Mouse (Mus musculus) common myeloid progenitor, adult 5-6 weeks (primary cell): ENCODE data around the gene Cfap43. TPM values are rescaled to one million over a fixed set of nuclear protein-coding genes. Genes with fewer than 3 reads are reported as not detected.

Experiments used
- ATAC-seq: replicated peaks from 2 replicates; pipeline ENCODE4 v1.8.0; 2016; ENCODE audit warnings: low read depth, mild to moderate bottlenecking, moderate TSS enrichment, inconsistent platforms; ENCODE audit not compliant: poor library complexity, severe bottlenecking
- total RNA-seq: library from RNA; stranded (forward); fragments of 200-1000, 187-1606 nt; gene quantifications from 2 replicates; pipeline ENCODE4 v1.2.3, GENCODE M21; 2017

Gene Cfap43
- 0.15 TPM in 1 of 2 replicates, not detected in the other for total RNA-seq

DNA sequence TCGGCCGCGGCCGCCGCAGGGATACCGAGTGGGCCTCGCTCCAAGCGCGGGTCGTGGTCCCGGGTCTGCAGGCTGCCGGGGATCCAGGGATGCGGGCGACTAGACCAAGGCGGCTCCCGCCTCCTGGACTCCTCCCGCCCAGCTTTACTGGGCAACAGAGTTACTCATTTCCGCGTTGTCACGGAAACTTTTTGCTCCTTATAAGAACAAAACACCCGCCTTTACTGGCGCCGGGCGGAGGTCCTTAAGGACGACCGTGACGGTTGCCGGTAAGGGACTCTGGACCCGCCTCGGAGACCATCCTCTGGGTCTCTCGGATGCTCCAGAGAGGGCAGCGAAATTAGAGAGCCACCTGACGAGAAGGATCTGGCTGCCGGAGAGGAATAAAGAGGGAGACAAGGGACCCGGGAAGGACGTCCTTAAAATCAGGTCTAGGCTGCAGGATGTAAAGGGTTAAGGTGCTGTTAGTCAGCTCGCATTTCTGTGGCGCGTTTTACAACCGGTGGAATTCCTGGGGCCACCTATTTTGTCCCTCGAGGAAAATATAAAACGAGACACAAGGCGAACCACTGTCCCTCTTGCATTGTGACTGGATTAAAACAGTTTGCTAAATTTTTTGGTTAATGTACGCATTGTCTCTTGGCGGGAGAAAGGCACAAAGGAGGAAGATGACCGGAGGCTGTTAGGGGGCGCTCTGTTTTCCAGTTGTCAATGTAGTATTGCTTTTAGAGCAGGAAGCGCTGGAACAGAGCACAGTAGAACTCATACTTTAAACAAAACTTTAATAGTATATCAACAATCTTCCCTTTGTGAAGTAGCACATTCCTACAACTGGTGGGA is at the start of gene Cfap43, which contains the start of gene Itprip:
Gene Cfap43 (minus strand): TSS at position 162 of the 840 bp plus-strand sequence.
Gene Itprip (minus strand): TSS at position 174 of the 840 bp plus-strand sequence.
- peak; percentile 66 for ATAC-seq

DNA sequence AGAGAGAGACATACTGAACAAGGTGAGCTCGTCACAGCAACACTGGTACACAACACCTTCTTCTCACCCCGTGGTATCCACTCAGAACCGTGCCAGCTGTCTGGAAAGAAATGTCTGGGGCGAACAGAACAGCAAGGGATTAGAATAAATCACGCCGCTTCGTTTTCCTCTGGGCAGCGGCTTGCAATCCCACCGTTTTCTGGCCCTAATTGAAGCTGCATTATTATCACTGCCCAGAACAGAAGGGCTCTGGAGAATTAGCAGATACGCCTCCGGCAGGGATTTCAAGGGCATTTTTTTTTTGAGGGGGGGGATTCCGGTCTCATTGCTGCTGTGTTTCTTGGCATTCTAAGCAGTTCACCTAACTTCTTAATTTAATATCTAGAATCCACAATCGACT is 39.1 kb upstream of the Cfap43 start:
- no peak for ATAC-seq

DNA sequence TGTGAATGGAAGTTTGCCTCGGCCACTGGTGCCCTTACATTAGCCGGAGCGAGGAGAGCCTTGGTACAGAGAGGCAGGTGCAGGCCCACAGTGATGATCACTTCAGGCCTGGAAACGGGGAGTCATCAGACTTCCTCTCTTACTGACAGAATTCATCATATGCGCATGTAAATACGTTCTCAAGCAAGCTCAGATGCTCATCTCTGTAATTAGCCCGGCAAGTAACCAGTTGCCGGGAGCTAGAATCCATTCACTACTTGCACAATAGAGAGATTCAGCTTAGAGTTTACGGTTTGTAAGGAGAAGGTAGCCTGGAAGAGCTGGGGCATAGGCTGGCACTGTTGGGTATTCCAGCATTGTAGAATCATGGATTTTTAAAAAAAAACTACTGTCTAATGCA is 34.1 kb upstream of the Cfap43 start:
- no peak for ATAC-seq

DNA sequence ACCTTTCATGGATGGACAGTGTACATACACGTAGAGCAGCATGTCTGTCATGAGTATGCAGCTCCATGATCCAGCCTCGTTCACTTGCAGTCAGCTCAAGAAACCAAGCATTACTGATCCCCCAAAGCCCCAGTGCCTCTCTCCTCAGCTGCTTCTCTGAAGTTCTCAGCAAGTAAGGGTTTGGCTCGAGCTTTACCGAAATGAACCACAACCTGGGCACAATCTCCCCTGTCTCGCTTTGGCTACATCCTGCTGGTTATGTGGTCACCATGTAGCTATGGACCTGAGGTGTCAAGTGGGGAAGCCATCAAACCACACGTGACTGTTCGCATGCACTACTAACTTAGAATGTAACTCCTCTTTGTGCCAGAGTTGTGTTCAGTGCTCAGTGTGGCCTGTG is 31.9 kb upstream of the Cfap43 start:
- ATAC-seq, result no peak

DNA sequence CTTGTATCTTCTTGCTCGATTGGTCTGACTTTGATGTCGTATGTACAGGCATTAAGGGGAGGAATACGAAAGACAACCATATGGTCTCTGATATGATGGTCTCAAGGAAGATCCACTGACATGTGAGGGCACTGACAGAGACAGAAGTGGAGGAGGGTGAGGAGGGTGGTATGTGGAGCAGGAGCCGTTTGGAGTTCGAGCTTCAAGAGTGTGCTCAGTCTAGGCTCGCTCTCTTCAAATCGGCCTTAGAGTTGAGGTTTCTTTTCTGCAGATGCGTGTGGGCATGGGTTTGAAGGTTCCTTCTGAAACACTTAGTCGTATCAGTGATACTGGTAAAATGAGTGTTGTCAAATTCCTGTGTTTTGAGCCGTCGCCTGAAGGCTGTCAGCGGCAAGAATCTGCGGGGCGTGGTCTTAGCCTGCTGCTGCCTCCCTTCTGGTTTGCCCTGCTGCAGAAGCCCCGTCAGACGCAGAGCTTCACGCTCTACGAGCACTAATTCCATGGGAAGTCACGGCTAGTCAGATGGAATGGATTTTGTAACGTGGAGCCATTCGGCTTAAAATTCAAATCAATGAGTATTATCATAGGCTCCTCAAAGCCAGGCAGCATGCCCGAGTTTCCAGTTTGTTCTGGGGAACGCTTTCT is 27.9 kb upstream of the Cfap43 start:
- ATAC-seq, result no peak

DNA sequence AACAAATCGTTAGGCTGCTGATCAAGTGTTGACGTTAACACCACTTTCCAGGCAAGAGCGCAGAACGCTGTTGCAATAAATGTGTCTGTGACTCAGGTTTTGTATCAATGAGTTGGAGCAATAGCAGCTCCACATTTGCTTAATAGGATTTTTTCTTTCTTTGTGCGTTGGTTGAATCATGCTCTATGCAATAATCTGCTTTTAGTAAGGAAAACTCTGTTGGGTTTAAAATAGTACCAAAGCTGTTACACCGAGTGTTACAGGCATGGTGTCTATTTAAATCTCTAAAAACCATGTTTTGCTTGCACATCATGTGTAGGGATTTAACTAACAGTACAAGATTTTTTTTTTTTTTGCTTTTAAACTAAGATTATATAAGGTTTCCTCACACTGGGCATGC is 20.3 kb upstream of the Cfap43 start:
- ATAC-seq, result no peak

DNA sequence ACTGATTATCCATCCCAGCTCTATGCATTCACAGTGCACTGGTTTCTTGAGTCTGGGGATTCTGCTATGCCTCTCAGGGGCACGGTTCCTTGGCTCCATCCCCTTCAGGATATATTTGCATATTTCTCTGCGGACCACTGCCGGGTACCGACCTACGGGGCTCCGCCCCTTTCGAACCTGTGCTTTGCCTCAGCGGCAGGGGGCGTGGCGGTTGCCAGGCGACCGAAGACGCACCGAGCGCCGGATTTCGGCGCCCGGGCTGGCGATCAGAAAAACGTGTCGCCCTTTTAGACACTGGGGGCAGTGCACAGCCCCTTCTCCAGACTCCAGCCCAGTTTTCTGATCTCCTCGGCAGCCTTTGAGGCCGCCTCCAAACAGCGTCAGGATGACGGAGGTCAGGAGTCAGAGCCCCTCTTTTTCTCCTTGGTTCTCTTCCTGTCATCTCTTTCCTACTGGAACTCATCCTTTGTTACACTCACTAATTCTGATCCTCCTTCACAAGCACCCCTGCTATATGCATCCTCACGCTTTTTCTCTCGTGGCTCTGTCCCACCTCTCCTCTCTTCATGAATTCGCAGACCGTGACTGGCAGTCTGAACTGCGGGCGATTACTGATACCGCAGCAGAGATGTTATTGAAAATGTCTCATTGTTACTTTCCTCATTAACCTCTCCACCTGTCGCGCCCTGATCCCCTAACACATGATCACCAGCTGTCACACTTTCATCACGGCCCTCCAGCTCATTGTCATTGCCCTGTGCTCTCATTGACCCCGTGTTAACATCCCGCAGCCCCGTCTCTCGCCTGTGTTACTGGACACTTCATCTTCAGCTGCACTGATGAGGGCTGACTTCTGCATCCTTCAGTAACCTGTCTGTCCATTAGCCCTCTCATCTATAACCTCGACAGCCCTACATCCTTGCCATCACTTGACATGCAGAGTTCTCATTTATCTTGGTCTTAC is 18.6 kb upstream of the Cfap43 start, which contains the start of gene Cfap58:
Gene Cfap58 (plus strand): TSS at position 233 of the 964 bp plus-strand sequence.
- ATAC-seq, result peak; percentile 84

DNA sequence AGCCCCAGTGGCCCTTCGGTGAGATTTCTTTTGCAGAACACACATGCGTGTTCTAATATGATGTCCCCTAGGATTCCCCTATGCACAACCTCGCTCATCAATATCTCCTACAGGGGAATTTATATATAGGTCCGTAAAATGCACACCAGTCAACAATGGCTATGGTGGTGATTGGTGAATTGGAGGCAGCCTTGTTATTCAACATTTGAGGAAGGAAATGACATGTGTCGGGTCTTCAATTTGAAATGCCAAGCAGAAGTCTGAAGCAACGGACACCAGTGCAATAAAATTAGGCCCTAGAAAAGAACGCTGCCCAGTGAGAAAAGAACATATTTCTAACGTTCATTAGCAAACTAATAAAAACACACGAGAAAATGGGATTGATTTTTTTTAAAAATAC is 17.9 kb upstream of the Cfap43 start:
- ATAC-seq, result peak; percentile 51

DNA sequence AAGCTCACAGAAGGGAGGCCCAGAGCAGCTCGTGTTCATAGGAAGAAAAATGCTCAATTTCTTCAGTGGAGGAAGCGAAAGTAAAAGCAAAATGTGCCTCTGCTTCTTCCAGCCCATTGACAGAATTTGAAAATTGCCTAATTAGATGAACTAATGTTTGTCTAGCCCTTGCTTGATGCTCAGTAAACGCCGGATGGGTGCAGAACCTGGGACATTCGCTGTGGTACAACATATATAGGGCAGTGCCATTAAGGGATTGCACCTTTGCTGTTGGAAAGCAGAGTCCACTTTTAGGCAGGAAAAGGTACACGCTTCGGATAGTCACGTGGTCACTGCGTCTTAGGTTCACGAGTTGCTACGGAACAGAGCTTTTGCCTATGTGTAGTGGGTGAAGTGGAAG is 17.4 kb upstream of the Cfap43 start:
- ATAC-seq, result peak; percentile 10; the same call in 1 of the 2 replicates

DNA sequence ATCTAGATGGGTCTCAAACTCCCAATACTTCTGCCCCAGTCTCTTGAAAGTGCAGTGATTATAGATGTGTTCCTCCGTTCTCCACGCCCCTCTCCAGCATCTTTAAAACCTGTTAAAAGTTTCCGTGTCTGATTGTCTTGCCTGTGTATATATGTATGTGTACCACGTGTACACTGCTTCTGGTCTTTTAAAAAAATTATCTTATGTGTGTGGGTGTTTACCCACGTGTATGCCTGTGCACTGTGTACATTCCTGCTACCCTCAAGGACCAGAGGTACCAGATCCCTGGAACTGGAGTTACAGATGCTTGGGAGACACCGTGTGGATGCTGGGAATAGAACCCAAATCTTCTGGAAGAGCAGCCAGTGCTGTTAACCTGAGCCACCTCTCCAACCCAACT is 16.4 kb upstream of the Cfap43 start:
- ATAC-seq, result no peak

DNA sequence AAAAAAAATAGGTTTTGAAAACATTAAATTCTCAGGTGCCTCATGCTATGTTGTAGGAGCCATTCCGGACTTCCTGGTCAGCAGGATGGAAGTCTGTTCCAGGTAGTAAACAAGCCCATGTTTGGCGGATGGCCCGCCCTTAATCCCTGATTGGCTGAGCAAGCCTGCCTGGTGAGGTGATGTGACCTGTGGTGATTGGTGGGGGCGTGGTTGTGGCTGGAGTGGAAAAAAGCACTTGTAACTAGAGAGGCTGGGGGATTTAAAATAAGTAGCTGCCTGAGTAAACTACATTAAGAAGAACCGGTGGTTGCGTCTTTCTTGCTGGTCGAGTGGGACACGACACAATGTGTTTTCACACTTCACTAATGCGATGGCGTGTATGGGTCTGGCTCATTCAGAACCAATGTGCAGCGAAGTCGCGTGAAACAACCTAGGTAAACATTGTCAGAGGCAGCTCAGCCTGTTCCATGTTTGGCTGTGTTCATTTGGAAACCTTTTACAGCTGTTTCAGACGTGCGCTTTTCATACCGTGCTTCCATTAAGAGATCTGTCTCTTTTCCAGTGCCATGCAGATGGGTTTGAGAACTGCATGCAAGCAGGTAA is 15.7 kb upstream of the Cfap43 start:
- no peak for ATAC-seq

DNA sequence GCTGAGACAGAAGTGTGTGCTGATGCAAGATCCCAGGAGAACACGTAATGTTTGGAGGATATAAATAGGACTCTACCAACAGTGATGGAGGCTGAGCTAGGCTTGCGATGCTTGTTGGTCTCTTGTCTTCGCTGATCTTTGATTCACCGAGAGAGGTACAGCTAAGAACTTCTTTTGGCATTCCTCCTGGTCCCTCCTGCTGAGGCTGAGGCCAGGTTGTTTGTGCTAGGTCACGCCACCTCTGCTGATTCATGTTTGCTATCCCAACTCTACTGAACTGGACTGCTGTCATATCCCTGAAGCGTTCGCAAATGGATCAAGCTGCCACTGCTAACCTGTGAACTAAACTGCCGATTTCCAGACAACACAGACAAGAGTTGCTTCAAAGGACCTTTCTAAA is 15.1 kb upstream of the Cfap43 start:
- no peak for ATAC-seq

DNA sequence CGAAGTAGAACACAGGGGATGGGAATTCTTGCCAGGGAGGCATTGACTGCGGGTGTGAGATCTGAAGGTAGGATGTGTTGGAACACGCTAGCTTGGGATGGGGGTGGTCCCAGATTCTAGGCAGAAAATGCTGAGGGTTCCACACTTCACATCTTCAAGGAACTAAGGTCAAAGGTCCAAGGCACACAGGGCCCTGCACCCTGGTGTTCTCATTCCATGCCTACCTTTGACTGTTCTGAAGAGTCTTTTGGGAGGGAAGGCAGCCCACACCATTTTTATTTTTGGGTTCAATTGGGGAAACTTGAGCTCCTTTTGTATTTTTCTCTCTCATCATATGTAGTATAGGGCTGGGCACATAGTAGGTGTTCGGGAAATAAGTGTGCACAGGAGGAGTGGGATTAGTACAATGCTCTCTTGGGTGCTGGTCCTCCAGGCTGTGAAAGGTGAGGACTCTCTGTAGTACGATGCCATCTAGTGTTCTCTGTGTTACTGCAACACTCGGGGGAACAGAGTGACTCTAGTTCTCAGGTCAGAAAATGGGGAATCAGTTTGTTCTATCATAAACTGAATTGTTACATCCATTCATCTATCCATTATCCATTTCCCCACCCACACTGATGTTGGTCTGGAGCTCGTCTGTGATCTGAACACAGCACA is 13.0 kb upstream of the Cfap43 start:
- peak; percentile 90 for ATAC-seq

DNA sequence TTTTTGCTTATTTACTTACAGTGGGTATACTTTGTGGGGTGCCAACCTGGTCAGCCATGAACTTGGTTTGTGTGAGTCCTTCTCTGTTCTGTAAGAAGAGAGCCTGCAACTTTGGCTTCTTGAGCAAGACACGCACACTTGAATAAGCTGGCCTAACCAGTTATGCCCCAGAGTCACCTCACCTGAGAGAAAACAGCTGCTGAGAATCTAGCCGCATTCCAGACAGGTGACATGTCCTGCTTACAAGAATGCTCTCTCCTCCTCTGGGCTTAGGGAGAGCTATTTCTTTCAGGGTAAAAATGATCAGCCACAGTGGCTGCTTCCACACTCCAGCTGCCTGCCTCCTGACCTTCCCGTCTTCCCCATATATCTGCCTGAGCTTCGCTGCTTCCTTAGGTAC is 10.0 kb upstream of the Cfap43 start:
- ATAC-seq, result no peak

DNA sequence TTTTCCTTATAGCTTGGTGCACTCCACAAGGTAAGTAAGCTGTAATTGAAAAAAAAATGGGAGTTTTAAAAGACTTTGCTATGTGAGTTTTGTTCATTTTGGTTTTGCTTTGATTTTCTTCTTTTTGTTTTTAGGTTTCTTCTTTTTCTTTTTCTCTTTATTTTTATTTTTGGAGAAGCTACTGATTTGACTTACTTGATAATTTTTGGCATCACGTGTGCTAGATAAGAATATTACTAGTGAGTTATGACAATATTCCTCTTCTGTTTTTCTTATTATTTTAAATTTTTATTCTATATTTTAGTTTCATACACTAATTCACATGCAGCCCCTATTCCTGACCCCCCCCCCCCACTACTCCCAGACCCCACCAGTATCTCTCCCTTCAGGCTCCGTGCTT is 7.9 kb upstream of the Cfap43 start:
- no peak for ATAC-seq

DNA sequence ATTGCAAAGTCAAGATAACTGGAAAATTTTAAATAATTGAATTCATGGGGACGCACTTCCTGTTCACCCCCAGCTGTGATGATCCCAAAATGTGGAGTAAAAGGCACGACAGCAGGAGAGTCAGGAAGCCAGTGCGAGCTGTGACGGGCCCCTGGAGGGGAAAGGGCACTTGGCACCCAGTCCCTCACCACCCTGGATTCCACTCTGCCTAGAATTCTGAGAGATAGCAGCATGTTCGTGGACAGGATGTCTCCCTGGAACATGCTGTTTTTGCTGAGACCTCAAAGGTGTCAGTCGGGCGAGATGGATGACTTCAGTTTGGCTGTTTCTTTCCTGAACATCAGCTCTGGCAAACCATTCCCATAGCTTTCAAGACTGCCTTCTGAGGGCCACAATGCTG is 6.7 kb upstream of the Cfap43 start:
- ATAC-seq, result no peak

DNA sequence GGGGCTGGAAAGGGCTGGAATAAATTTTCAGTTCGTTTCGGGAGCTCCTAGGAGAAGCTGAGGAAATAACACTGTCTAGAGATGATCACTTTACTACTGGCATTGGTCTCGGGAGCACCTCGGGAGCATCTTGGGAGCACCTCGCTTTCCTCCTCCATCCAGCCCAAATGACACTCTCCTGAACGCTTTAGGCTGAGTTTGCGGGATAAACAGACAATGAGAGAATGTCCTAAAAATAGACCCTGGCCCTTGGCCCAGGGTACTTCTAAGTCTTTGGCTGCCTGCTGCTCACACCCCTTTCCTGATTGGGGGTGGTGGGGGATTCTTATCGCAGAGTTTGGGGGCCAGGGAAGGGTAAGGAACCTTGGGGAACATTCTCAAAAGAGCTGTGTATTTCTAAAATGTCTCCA is 884 bp upstream of the Cfap43 start:
- no peak for ATAC-seq

DNA sequence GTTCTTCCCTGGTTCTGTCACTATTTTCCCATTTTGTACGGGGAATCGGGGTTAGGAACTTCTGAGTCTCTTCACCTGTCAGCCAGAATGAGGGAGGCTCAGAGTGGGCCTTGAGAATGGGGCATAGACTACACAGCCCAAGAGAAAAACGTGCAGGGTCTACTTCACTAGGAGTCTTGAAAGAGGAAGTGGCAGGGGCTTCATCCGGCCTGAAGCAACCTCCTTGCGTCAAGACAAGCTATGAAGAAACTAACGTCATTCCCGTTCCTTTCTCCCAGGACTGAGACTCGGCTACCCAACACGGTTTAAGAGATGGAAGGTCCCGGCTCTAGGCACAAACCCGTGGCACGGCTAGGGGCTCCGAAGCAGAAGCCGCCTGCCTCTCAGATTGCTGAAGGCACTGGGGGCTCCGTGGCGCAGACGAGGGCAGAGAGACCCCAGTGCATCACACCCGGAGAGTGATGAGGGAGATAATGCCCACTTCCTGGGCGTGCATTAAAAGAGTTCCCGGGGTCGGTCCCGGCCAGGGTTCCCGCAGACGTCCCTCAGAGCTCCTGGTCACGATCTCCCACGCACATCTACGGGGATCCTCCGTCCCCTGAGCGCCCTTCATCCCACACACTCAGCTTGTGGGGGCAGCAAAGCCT is 509 bp downstream of the Cfap43 start:
- peak; percentile 63 for ATAC-seq

DNA sequence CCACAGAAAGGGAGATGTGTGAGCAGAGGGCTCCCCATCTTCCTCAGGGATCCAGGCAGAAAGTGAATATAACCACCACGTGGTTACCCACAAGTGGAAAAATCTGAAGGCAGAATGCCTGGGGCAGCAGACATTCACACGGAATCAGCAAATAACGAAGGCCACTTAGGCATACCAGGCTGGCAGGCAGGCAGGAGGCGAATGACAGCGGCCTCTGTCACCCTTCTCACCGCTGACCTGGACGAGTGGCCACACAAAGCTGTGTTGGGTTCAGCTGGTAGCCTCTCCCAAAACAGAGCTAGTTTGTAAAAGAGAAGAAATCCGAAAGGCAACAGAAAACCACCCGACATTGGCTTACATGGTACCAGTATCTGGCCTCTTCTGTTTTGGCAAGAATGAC is 1.1 kb downstream of the Cfap43 start:
- no peak for ATAC-seq
